Mouse (Mus musculus): ENCODE measurements around the gene Taar6.

GRCm38 (mm10) chr10:23999639-24000038, 14.2 kb upstream of the Taar6 start, which contains the start of gene Taar7b:
- TF ChIP-seq EP300 (IDR thresholded peaks at IDR 0.05) (no peak), CTCF (IDR thresholded peaks at IDR 0.05) (no peak)
